Mouse (Mus musculus): ENCODE measurements around the gene Asb1.

DNA sequence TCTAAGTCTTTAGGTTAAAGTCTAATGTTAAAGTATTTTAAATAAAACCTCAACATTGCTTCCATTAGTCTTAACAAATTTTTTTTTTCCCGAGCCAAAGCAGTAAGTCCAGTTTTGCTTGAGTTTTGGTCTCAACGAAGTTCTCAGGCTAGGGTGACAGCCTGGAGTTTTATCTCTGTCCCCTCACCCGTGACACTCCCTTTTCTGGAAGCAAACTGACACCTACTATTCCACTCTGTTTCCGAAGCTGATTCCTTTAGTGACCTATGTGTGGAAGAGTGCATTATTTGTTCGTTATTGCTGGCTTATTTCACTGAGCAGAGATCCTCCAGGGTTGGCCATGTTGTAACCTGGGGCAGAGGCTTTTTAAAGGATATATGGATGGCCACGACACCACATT is 1.1 kb upstream of the Asb1 start:
- no peak for TF ChIP-seq POLR2A (IDR thresholded peaks at IDR 0.05; ENCODE audit: borderline replicate concordance, extremely low read depth, low read depth, low read length)
- TF ChIP-seq CTCF (IDR thresholded peaks at IDR 0.05; ENCODE audit: insufficient read depth, low read length), result no peak

All from lung, adult 2 months (tissue).